Mouse (Mus musculus) activated CD4-positive, CD25-positive, alpha-beta regulatory T cell, adult 9 weeks (primary cell): ENCODE results near the gene Clic1. TPM values are rescaled to one million over a fixed set of nuclear protein-coding genes. Genes with fewer than 3 reads are reported as not detected.

ENCODE experiments used
- polyA plus RNA-seq: library from polyadenylated mRNA; unstranded; fragments of 100-300 nt; shearing (Covaris generic); gene quantifications from one replicate; pipeline ENCODE4 v1.2.1, GENCODE M21; 2017

The Clic1 gene
- polyA plus RNA-seq, 1 experiment from 2014 or later, result 661 TPM

Other genes with a start within 250 kb of the Clic1 start
- gene Cyp21a1, start 245.4 kb upstream of the Clic1 start, polyA plus RNA-seq, result not detected
- 38.5 TPM for gene Stk19, start 213.0 kb upstream of the Clic1 start, polyA plus RNA-seq
- 73.8 TPM for gene Dxo, start 212.9 kb upstream of the Clic1 start, polyA plus RNA-seq
- gene Skiv2l, start 199.8 kb upstream of the Clic1 start, polyA plus RNA-seq, result 150 TPM
- 41.3 TPM for gene Nelfe, start 199.6 kb upstream of the Clic1 start, polyA plus RNA-seq
- gene Cfb, start 187.4 kb upstream of the Clic1 start, polyA plus RNA-seq, result 1.3 TPM
- 0.64 TPM for gene Zbtb12, start 170.5 kb upstream of the Clic1 start, polyA plus RNA-seq
- gene Gm20547, start 167.9 kb upstream of the Clic1 start, polyA plus RNA-seq, result not detected
- 2.3 TPM for gene C2, start 151.7 kb upstream of the Clic1 start, polyA plus RNA-seq
- 38.7 TPM for gene Ehmt2, start 151.5 kb upstream of the Clic1 start, polyA plus RNA-seq
- not detected for gene Slc44a4, start 135.5 kb upstream of the Clic1 start, polyA plus RNA-seq
- gene Neu1, start 118.7 kb upstream of the Clic1 start, polyA plus RNA-seq, result 85.9 TPM
- gene Hspa1b, start 90.7 kb upstream of the Clic1 start, polyA plus RNA-seq, result 54.2 TPM
- gene Gm20481, start 80.1 kb upstream of the Clic1 start, polyA plus RNA-seq, result 2.7 TPM
- 13.2 TPM for gene Hspa1a, start 77.8 kb upstream of the Clic1 start, polyA plus RNA-seq
- gene Hspa1l, start 77.3 kb upstream of the Clic1 start, polyA plus RNA-seq, result 0.17 TPM
- 55.0 TPM for gene Lsm2, start 68.1 kb upstream of the Clic1 start, polyA plus RNA-seq
- gene Vars, start 49.0 kb upstream of the Clic1 start, polyA plus RNA-seq, result 187 TPM
- gene Vwa7, start 33.4 kb upstream of the Clic1 start, polyA plus RNA-seq, result 0.33 TPM
- gene Sapcd1, start 21.9 kb upstream of the Clic1 start, polyA plus RNA-seq, result 0.82 TPM
- 1.5 TPM for gene Msh5, start 3.2 kb upstream of the Clic1 start, polyA plus RNA-seq
- 2.2 TPM for gene Ddah2, start 9.1 kb downstream of the Clic1 start, polyA plus RNA-seq
- gene Ly6g6c, start 15.4 kb downstream of the Clic1 start, polyA plus RNA-seq, result not detected
- not detected for gene Mpig6b, start 16.2 kb downstream of the Clic1 start, polyA plus RNA-seq
- gene Ly6g6e, start 26.9 kb downstream of the Clic1 start, polyA plus RNA-seq, result not detected
- not detected for gene Ly6g6d, start 28.1 kb downstream of the Clic1 start, polyA plus RNA-seq
- not detected for gene Ly6g6f, start 35.6 kb downstream of the Clic1 start, polyA plus RNA-seq
- gene Abhd16a, start 39.3 kb downstream of the Clic1 start, polyA plus RNA-seq, result 65.7 TPM
- not detected for gene Ly6g5c, start 58.3 kb downstream of the Clic1 start, polyA plus RNA-seq
- gene Ly6g5b, start 65.5 kb downstream of the Clic1 start, polyA plus RNA-seq, result 3.8 TPM
- 58.5 TPM for gene Gpank1, start 71.5 kb downstream of the Clic1 start, polyA plus RNA-seq
- gene Csnk2b, start 72.1 kb downstream of the Clic1 start, polyA plus RNA-seq, result 341 TPM
- 5.3 TPM for gene D17H6S53E, start 76.4 kb downstream of the Clic1 start, polyA plus RNA-seq
- not detected for gene Apom, start 82.1 kb downstream of the Clic1 start, polyA plus RNA-seq
- gene Bag6, start 85.2 kb downstream of the Clic1 start, polyA plus RNA-seq, result 48.8 TPM
- gene Prrc2a, start 114.9 kb downstream of the Clic1 start, polyA plus RNA-seq, result 28.9 TPM
- 4.8 TPM for gene Aif1, start 126.1 kb downstream of the Clic1 start, polyA plus RNA-seq
- gene Lst1, start 138.5 kb downstream of the Clic1 start, polyA plus RNA-seq, result 9.6 TPM
- 1,484 TPM for gene Ltb, start 144.5 kb downstream of the Clic1 start, polyA plus RNA-seq
- gene Tnf, start 152.0 kb downstream of the Clic1 start, polyA plus RNA-seq, result 56.7 TPM
- 152 TPM for gene Lta, start 155.4 kb downstream of the Clic1 start, polyA plus RNA-seq
- 1.6 TPM for gene Gm16181, start 170.9 kb downstream of the Clic1 start, polyA plus RNA-seq
- 6.4 TPM for gene Atp6v1g2, start 183.7 kb downstream of the Clic1 start, polyA plus RNA-seq
- gene Nfkbil1, start 185.8 kb downstream of the Clic1 start, polyA plus RNA-seq, result 16.8 TPM
- gene Ddx39b, start 191.8 kb downstream of the Clic1 start, polyA plus RNA-seq, result 296 TPM
- gene H2-D1, start 212.8 kb downstream of the Clic1 start, polyA plus RNA-seq, result 6,634 TPM